Mouse (Mus musculus) liver, embryonic 14.5 days (tissue): Measurements from ENCODE around the gene Bloc1s4. TPM values are rescaled to one million over a fixed set of nuclear protein-coding genes. Genes with fewer than 3 reads are reported as not detected.

ENCODE experiments used
- ATAC-seq: fragments of 200-750 bp; cut with Nextera tagmentation; 2 replicates; pipeline ENCODE4 v1.8.0; 2017; ENCODE audit warnings: moderate number of reproducible peaks, mild to moderate bottlenecking, moderate library complexity; ENCODE audit not compliant: insufficient read depth
- DNase-seq, 3 experiments: peaks; one replicate each; pipeline ENCODE4 v3.0.0-alpha.2; 2012 to 2013; ENCODE audit warnings: low read depth in 3 of 3, low spot score in 3 of 3
- H3K27ac ChIP-seq: fragments of 300-500 bp; sonication (generic); 2 replicates; pipeline ENCODE4 v1.5.1; 2014; ENCODE audit warnings: moderate library complexity, mild to moderate bottlenecking, control low read depth, inconsistent platforms
- H3K27me3 ChIP-seq: fragments of 300-500 bp; sonication (generic); 2 replicates; pipeline ENCODE4 v1.6.1; 2014; ENCODE audit warnings: mild to moderate bottlenecking, low read length, moderate library complexity; ENCODE audit not compliant: control insufficient read depth, insufficient read depth
- H3K36me3 ChIP-seq: fragments of 300-500 bp; sonication (generic); replicated peaks from 2 replicates; pipeline ENCODE4 v1.6.1; 2014; ENCODE audit warnings: low read depth; ENCODE audit not compliant: control insufficient read depth, insufficient read depth
- H3K4me1 ChIP-seq, 2 experiments: fragments of 200-500 bp in 1 of 2; fragments of 300-500 bp in 1 of 2; sonication (generic) in 1 of 2; replicated peaks; 2 replicates each; pipeline ENCODE4 v1.6.1; 2012 to 2014; ENCODE audit warnings: antibody characterized with exemption in 1 of 2, inconsistent platforms in 1 of 2, low read length in 1 of 2; ENCODE audit not compliant: control insufficient read depth in 2 of 2, insufficient read depth in 2 of 2
- H3K4me2 ChIP-seq: fragments of 300-500 bp; sonication (generic); 2 replicates; pipeline ENCODE4 v1.6.1; 2014; ENCODE audit warnings: low read depth, mild to moderate bottlenecking, control low read depth, moderate library complexity
- H3K4me3 ChIP-seq, 2 experiments: fragments of 200-500 bp in 1 of 2; fragments of 300-500 bp in 1 of 2; sonication (generic) in 1 of 2; 2 replicates each; pipeline ENCODE4 v1.5.1; 2012 to 2014; ENCODE audit warnings: low read depth in 2 of 2, low read length in 2 of 2, mild to moderate bottlenecking in 2 of 2, control low read depth in 1 of 2, inconsistent platforms in 1 of 2, moderate library complexity in 1 of 2; ENCODE audit not compliant: insufficient read depth in 1 of 2
- H3K9ac ChIP-seq: fragments of 300-500 bp; sonication (generic); replicated peaks from 2 replicates; pipeline ENCODE4 v1.6.1; 2014; ENCODE audit warnings: mild to moderate bottlenecking, control low read depth, moderate library complexity
- H3K9me3 ChIP-seq: fragments of 300-500 bp; sonication (generic); 2 replicates; pipeline ENCODE4 v1.6.1; 2016; ENCODE audit warnings: low read length, mixed read lengths; ENCODE audit not compliant: control insufficient read depth
- CTCF ChIP-seq: IDR thresholded peaks from 2 replicates; pipeline ENCODE4 v1.5.1; 2016; ENCODE audit warnings: antibody characterized with exemption, low read depth, control low read depth
- EP300 ChIP-seq: IDR thresholded peaks from 2 replicates; pipeline ENCODE4 v1.6.1; 2016; ENCODE audit warnings: antibody characterized with exemption, low read depth
- WGBS: fragments of 180-500 bp; shearing (Covaris S2); extraction: QIAGEN DNeasy Blood & Tissue Kit; methylation state at CpG from one replicate; pipeline ENCODE4 v1.1.7; 2014; ENCODE audit not compliant: insufficient replicate concordance; 5-methylcytosine and 5-hydroxymethylcytosine counted together
- polyA plus RNA-seq, 2 experiments: library from polyadenylated mRNA; depleted of rRNA in 1 of 2; stranded (reverse) in 1 of 2; unstranded in 1 of 2; fragments of >200 nt; fragmentation: Nextera tagmentation in 1 of 2; extraction: Ambion mirVana in 1 of 2; gene quantifications; 2 replicates each; pipeline versions ENCODE4 v1.2.1 to v1.2.3; 2012 to 2014

Bloc1s4 gene
- polyA plus RNA-seq, 2 experiments: 10.9 to 11.9 TPM

GRCm38 (mm10) chr5:36714832-36715231 is 33.6 kb downstream of the Bloc1s4 start:
- no peak for ATAC-seq
- H3K36me3 ChIP-seq: no peaks in the 10 kb centered on the region
- no peak overlapping the region for H3K9ac ChIP-seq
- DNase-seq: no peak
- H3K9me3 ChIP-seq: no peaks in the 10 kb centered on the region
- H3K4me3 ChIP-seq: no peak overlapping the region
- 70% methylated on average over 3 of the region's 3 CpGs for WGBS
- H3K4me2 ChIP-seq: no peak overlapping the region
- H3K27ac ChIP-seq: peak overlapping the region; percentile 42
- peaks cover 41 to 58% of the 10 kb centered on the region in 2 experiments for H3K4me1 ChIP-seq
- peaks cover 2% of the 10 kb centered on the region for H3K27me3 ChIP-seq
- TF ChIP-seq CTCF (no peak), EP300 (no peak)

- no peak overlapping the region for H3K4me3 ChIP-seq
- H3K9me3 ChIP-seq: no peaks in the 10 kb centered on the region
- H3K27ac ChIP-seq: peak overlapping the region; percentile 87
- peaks cover 30 to 49% of the 10 kb centered on the region in 2 experiments for H3K4me1 ChIP-seq
- no peaks in the 10 kb centered on the region for H3K36me3 ChIP-seq
- H3K27me3 ChIP-seq: peaks cover 7% of the 10 kb centered on the region
- WGBS: 65% methylated on average over 6 of the region's 6 CpGs
- H3K9ac ChIP-seq: peak overlapping the region; percentile 73
- ATAC-seq: peak; percentile 67
- TF ChIP-seq EP300 (peak; percentile 30; the same call in 1 of the 2 replicates), CTCF (no peak)
- peak overlapping the region; percentile 91 for H3K4me2 ChIP-seq
- DNase-seq: no peak
Measured at GRCm38 (mm10) chr5:36713693-36714092, 34.8 kb downstream of the Bloc1s4 start.

GRCm38 (mm10) chr5:36712553-36713534 is 35.6 kb downstream of the Bloc1s4 start:
- Histone ChIP-seq H3K9me3 (no peaks in the 10 kb centered on the region), H3K27ac (peak overlapping the region; percentile 87), H3K4me2 (peak overlapping the region; percentile 91), H3K4me1 (peaks cover 30 to 43% of the 10 kb centered on the region in 2 experiments), H3K9ac (peak overlapping the region; percentile 73), H3K27me3 (peaks cover 4% of the 10 kb centered on the region), H3K4me3 (peak overlapping the region; percentile 57 to 66), H3K36me3 (no peaks in the 10 kb centered on the region)
- ATAC-seq (peak; percentile 96), DNase-seq (peak; percentile 79 to 87 (median 80))
- peak; percentile 45 for TF ChIP-seq CTCF
- no peak for TF ChIP-seq EP300
- WGBS: 9% methylated on average over 31 of the region's 31 CpGs

- no peak overlapping the region; a peak in 1 of 4 replicates for H3K4me3 ChIP-seq
- WGBS: 50% methylated on average over 5 of the region's 5 CpGs
- H3K4me2 ChIP-seq: peak overlapping the region; percentile 91
- peak overlapping the region; percentile 5; the same call in 1 of the 2 replicates for H3K9ac ChIP-seq
- peaks cover 4% of the 10 kb centered on the region for H3K27me3 ChIP-seq
- TF ChIP-seq EP300 (no peak), CTCF (no peak)
- H3K4me1 ChIP-seq: peaks cover 30 to 39% of the 10 kb centered on the region in 2 experiments
- no peaks in the 10 kb centered on the region for H3K9me3 ChIP-seq
- no peak for DNase-seq
- no peaks in the 10 kb centered on the region for H3K36me3 ChIP-seq
- no peak for ATAC-seq
- peak overlapping the region; percentile 87 for H3K27ac ChIP-seq
Measured at GRCm38 (mm10) chr5:36711863-36712262, 36.6 kb downstream of the Bloc1s4 start.

GRCm38 (mm10) chr5:36705792-36706191 is 42.7 kb downstream of the Bloc1s4 start:
- Histone ChIP-seq H3K27me3 (peaks cover 4% of the 10 kb centered on the region; the same call in 1 of the 2 replicates), H3K4me3 (no peak overlapping the region), H3K27ac (no peak overlapping the region), H3K9me3 (no peaks in the 10 kb centered on the region), H3K9ac (no peak overlapping the region), H3K4me1 (peaks cover 7 to 8% of the 10 kb centered on the region in 2 experiments), H3K4me2 (no peak overlapping the region), H3K36me3 (no peaks in the 10 kb centered on the region)
- no peak for ATAC-seq
- 61% methylated on average over 5 of the region's 5 CpGs for WGBS
- TF ChIP-seq CTCF (no peak), EP300 (no peak)
- DNase-seq: no peak
